Mouse (Mus musculus) thymus, postnatal 14 days (tissue): ENCODE results near the gene Gpd1l.
"Not testable (repeated sequence)": the region's sequence is repeated elsewhere in the genome, so short reads cannot be mapped to it uniquely, and the experiment has no call there.

Experiments used
- DNase-seq: peaks from one replicate; pipeline ENCODE4 v3.0.0; 2021

The Gpd1l gene

GRCm38 (mm10) chr9:114933723-114934171 is at the start of gene Gpd1l:
Gene Gpd1l (minus strand): TSS chr9:114933987.
- DNase-seq, result peak; percentile 90

DNA sequence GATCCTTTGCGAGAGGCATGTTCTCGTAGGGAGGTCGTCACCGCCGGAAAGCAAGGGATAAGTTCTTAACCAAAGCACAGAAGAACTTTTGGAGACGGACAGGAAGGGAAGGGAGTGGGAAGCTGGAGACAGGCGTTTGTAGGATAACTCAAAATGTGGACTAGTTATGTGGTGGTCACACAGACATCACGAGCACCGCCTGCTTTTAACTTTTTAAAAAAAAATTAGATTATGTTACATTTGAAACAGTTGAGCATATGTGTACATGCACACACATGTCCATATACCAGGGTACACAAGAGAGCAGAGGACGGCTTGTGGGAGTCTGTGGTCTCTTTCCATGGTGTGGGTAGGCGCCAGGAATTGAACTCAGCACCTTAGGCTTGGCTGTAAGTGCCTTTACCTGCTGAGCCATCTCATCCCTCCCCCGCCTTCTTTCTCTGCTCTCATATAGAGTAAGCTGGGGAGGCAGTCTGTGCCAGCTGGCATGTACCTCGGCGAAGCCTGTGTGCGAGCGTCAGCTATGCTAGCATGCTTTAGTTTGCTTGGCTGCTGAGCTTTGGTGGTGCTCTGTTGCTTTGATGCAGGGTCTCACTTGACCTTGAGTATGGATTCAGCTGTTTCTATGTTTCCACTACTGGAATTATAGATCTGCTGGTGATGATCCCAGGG is 49.0 kb upstream of the Gpd1l start, which contains the start of gene Rps27rt:
Gene Rps27rt (minus strand): TSS at position 51 of the 672 bp plus-strand sequence.
- DNase-seq, result no peak

- DNase-seq, result no peak
These were observed 46.2 kb upstream of the Gpd1l start for GRCm38 (mm10) chr9:114979969-114980368.

- DNase-seq, result peak; percentile 20
These were observed 44.7 kb upstream of the Gpd1l start, which contains the start of gene Osbpl10 for GRCm38 (mm10) chr9:114978281-114979111. Gene Osbpl10 (plus strand): TSS chr9:114978569.

DNA sequence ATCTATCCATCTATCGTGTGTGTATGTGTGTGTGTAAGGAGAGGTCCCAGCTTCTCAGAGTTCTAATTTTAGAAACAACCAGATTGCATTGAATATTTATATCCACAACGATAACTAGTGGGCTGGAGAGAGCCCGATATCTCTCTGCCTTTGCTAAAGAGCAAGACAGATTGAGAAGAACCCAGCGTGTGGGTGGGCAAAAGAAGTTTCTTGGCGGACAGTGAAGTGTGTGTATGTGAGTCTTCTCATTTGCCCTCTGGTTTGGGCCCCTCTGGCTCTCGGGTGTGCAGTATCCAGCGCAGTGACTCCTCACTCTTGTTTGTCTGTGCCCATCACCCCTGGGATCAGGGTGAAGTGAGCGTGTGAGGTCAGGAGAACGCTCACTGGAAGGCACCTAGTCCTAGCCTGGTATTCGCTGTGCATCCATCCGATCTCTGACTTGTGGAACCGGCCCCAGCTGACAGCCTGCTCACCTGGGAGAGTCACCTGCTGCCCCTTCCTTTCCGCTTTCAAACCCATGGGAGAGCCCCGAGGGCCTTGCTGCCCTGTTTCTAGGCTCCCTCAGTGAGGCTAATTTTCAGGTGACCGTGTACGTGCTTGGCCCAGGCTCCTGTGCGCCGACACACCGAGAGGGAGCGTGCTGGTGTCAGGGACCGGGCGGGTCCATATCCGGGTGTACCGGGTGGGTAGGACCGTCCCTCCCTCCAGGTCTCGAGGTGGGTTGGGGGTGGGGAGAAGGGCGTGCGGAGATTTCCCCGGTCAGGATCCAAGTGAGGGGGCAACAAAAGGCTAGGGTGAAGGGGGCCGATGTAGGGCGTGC is 43.9 kb upstream of the Gpd1l start:
- no peak for DNase-seq

GRCm38 (mm10) chr9:114966286-114966685 is 32.5 kb upstream of the Gpd1l start:
- not testable (repeated sequence) for DNase-seq

- no peak for DNase-seq
These were observed 30.3 kb upstream of the Gpd1l start for GRCm38 (mm10) chr9:114964093-114964492.

DNA sequence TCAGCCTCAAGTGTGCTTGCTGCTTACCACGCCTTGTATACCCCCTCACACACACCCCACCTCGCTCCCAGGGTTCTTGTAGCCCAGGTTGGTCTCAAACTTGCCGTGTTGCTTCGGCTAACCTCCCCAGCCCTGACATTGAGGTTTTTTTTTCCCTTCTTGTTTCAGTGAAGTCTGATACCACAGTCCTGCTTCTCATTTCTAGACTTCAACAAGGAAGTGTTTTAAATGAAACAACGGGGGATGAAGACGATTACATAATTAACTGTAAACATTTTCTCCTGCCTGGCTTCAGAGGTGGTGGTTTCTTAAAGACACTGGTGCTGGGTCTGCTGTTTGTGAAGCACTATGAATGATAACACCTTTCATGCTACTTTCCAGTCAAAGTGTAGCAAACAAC is 27.1 kb upstream of the Gpd1l start:
- DNase-seq, result no peak

DNA sequence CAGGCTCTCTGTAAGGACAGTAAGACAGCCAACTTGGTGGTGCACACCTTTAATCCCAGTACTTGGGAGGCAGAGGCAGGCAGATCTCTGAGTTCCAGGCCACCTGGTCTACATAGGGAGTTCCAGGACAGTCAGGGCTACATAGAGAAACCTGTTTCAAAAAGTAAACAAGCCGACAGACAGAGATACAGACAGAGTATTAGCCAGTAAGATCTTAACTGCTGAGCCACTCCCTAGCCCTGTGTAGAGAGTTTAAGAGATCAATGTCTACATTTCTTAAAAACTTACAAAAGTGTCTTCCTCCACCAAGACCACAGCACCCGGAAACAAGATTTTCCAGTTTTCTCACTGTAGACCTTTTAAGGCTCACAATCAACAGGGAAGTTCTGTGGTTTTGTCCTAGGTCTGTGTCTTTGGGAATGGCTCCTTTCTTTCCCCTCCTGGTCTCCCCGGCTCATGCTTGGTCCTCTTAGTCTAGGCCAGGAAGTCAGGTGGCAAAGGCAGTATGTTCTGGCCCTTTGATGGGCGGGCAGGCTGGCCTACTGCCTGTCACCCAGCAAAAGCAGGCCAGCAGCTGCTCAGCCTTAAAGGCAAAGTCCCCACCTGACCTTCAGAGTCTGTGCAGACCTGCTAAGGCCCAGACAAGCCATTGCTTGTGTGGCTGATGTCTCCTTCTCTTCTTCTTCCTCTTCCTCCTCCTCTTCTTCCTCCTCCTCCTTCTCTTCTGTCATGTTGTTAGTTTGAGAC is 26.4 kb upstream of the Gpd1l start:
- no peak for DNase-seq

- DNase-seq, result peak; percentile 19
These were observed 23.2 kb upstream of the Gpd1l start for GRCm38 (mm10) chr9:114956945-114957344.

GRCm38 (mm10) chr9:114955340-114955739 is 21.6 kb upstream of the Gpd1l start:
- DNase-seq, result no peak

DNA sequence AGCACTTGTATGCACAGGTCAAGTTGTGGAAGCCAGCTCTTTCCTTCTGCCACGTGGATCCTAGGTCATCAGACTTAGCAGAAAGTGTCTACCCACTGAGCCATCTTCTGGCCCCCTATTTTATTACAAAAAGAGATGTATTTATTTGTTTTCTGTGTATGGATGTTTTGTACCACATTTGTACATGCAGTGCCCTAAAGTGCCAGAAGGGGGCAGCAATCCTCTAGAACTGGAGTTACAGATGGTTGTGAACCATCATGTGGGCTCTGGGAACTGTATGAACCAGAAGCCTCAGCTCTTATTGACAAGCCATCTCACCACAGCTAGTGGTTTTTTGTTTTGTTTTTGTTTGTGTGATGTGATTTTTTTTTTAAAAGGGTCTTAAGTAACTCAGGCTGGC is 19.1 kb upstream of the Gpd1l start:
- DNase-seq, result peak; percentile 29

- DNase-seq, result no peak
These were observed 14.6 kb upstream of the Gpd1l start for GRCm38 (mm10) chr9:114948395-114948794.

- DNase-seq, result no peak
These were observed 11.8 kb upstream of the Gpd1l start for GRCm38 (mm10) chr9:114945576-114945975.

- no peak for DNase-seq
These were observed 10.9 kb upstream of the Gpd1l start for GRCm38 (mm10) chr9:114944642-114945041.

DNA sequence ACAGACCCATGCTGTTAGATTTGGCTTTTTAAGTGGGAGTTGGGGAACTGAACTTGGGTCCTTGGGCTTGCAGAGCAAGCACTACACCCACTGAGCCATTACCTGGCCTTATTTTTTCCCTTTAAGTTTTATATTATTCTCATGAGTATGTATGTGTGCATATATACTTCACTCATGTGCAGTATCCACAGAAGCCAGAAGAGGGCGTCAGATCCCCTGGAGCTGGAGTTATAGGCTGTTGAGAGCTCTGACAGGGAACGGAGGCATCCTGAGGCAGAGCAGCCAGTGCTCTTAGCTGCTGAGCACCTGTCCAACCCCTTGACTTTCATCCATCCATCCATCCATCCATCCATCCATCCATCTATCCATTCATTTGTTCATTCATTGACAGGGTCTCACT is 2.9 kb upstream of the Gpd1l start:
- no peak for DNase-seq

DNA sequence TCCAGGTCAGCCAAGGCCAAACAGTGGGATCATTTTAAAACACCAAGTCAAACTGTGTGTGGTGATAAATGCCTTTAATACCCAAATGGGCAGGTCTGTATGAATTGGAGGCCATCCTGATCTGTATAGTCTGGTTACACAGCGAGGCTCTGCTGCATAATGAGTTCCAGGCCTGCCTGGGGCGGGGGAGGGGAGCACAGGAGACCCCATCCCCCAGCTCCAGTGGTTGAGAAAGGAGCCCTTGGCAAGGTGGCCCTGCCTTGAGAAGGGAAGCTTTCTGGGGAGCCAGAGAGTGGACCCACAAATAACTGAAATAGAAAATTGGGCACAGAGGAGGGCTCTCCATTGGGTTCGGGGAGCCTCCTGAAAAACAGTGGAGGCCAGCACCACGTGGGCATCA is 1.5 kb upstream of the Gpd1l start:
- DNase-seq, result no peak

GRCm38 (mm10) chr9:114934231-114934630 is 444 bp upstream of the Gpd1l start:
- DNase-seq, result peak; percentile 44

DNA sequence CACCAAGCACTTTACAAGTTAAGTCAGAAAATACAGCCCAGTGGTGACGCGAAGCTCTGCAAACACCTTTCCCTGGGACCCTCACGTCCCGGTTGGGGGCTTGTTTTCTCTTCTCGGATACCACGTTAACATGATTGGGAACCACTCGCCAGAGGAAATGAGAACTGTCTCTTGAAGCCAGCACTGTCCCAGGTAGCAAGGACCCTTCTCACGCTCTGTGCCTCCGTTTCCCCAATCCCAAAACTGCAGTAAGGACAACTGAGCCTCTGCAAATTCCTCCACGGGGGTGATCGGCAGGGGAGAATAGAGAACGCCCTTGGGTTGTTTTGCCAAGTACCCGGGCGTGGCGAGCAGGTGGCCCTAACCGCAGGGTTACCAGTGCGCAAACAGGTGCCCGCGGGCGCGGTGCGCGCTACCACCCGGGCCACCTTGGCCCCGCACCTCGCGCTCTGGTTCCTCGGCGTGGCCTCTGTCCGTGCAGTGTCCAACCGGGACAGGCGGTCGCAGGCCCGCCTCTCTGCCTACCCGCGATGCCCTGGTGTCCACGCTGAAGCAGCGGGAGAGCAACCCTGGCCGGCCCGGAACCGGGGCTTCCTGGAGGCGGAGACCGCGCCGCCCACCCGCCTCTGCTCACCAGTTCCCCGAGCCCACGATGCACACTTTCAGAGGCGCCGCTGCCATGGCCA is 607 bp downstream of the Gpd1l start:
- DNase-seq, result peak; percentile 28

GRCm38 (mm10) chr9:114932607-114933006 is 1.2 kb downstream of the Gpd1l start:
- DNase-seq, result no peak

DNA sequence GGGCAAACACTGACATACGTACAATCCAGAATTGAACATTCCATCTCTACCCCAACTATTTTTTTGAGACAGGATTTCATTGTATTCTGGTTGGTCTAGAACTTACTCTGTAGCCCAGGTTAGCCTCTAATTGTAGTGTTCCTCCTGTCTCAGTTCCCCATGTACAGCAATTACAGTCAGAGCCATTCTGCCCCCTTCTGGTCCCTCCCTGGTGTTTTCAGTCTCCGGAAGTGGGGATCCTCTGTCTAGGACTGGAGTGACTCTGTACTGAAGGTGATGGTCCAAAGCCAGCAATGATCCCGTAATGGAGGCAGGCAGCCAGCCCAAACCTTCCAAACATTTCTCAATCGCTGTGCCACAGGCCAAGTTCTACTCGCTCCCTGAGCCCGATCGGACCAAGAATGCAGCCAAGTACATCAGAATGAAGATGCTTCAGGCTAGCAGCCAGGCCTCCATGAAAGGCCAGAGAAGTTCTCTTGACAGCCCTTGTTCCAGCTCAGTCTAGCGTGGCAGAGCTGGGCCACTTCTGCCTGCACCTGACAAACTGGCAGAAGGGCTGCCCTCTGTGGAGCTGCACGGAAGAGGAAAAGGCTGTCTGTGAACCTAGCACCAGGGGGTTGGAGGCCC is 3.2 kb downstream of the Gpd1l start:
- DNase-seq, result no peak
